17 mouse cellular contexts compared by ENCODE assay signal in genomic region chr4:46395736-46396135, GRCm38 (mm10). TPM values are rescaled to one million over a fixed set of nuclear protein-coding genes. Genes with fewer than 3 reads are reported as not detected.
DNase-seq lines count a peak whose midpoint lies in the region; ATAC-seq and TF ChIP-seq lines count a peak whose summit lies in the region.
"Had no signal": no experiment of that assay in that cellular context is flagged by ENCODE, and none has a peak within 500 bp of the region (broad histone marks: within the 10 kb centered on the region; RNA-seq: fewer than 3 reads in every experiment).

No protein-coding gene starts in this region.

- H3K9me3 ChIP-seq in forebrain, embryonic 14.5 days (replicated peaks; ENCODE audit: control insufficient read depth, low read length), result no peaks in the 10 kb centered on the region
- no peaks in the 10 kb centered on the region for H3K9me3 ChIP-seq in forebrain, embryonic 15.5 days
- H3K9me3 ChIP-seq in liver, embryonic 15.5 days (replicated peaks), result no peaks in the 10 kb centered on the region
- H3K9me3 ChIP-seq in forebrain, embryonic 13.5 days (replicated peaks), result peaks cover 5% of the 10 kb centered on the region; the same call in 1 of the 2 replicates
- H3K9me3 ChIP-seq in intestine, embryonic 16.5 days (ENCODE audit: control insufficient read depth, low read length), result no peaks in the 10 kb centered on the region
- H3K9me3 ChIP-seq: embryonic facial prominence, embryonic 12.5 days; limb, embryonic 12.5 days; midbrain, embryonic 12.5 days had no signal

- H3K4me1 ChIP-seq in forebrain, embryonic 14.5 days (ENCODE audit: control insufficient read depth, insufficient read depth, low read length), result no peaks in the 10 kb centered on the region
- no peaks in the 10 kb centered on the region for H3K4me1 ChIP-seq in forebrain, embryonic 15.5 days
- no peaks in the 10 kb centered on the region for H3K4me1 ChIP-seq in lung, adult 2 months (ENCODE audit: control insufficient read depth, insufficient read depth, low read length)
- peaks cover 92% of the 10 kb centered on the region for H3K4me1 ChIP-seq in liver, embryonic 15.5 days (replicated peaks)
- H3K4me1 ChIP-seq in forebrain, embryonic 13.5 days, result no peaks in the 10 kb centered on the region
- H3K4me1 ChIP-seq in intestine, embryonic 16.5 days (ENCODE audit: control insufficient read depth, insufficient read depth, low read length), result no peaks in the 10 kb centered on the region
- H3K4me1 ChIP-seq: embryonic facial prominence, embryonic 12.5 days; limb, embryonic 12.5 days; midbrain, embryonic 12.5 days had no signal

- no peaks in the 10 kb centered on the region for H3K27me3 ChIP-seq in forebrain, embryonic 14.5 days (replicated peaks; ENCODE audit: control insufficient read depth, insufficient read depth, low read length)
- H3K27me3 ChIP-seq in forebrain, embryonic 15.5 days, result no peaks in the 10 kb centered on the region; the same call in 1 of the 2 replicates
- H3K27me3 ChIP-seq in liver, embryonic 15.5 days, result no peaks in the 10 kb centered on the region
- H3K27me3 ChIP-seq in forebrain, embryonic 13.5 days, result peaks cover 3% of the 10 kb centered on the region; the same call in 1 of the 2 replicates
- H3K27me3 ChIP-seq in intestine, embryonic 16.5 days (replicated peaks; ENCODE audit: control insufficient read depth, insufficient read depth, low read length), result no peaks in the 10 kb centered on the region
- H3K27me3 ChIP-seq: embryonic facial prominence, embryonic 12.5 days; midbrain, embryonic 12.5 days had no signal

- 33% methylated on average over 5 of the region's 5 CpGs for WGBS in forebrain, embryonic 14.5 days
- WGBS in forebrain, embryonic 15.5 days, result 45% methylated on average over 5 of the region's 5 CpGs
- WGBS in lung, adult 2 months, result 30% methylated on average over 5 of the region's 5 CpGs
- WGBS in liver, embryonic 15.5 days (ENCODE audit: insufficient replicate concordance), result 17% methylated on average over 5 of the region's 5 CpGs
- WGBS in forebrain, embryonic 13.5 days, result 34% methylated on average over 5 of the region's 5 CpGs
- 28% methylated on average over 5 of the region's 5 CpGs for WGBS in intestine, embryonic 16.5 days

- peak; percentile 6 for DNase-seq in forebrain, embryonic 14.5 days (ENCODE audit: low spot score)
- peak; percentile 10 for DNase-seq in lung, postnatal 10 days
- DNase-seq in lung, adult 2 months, result no peak
- no peak for DNase-seq in cerebellum, adult 9-11 months
- DNase-seq: cerebellum, adult 9-10 months; gastrocnemius, postnatal 36 days; kidney, postnatal 10 days; layer of hippocampus, adult 9-11 months; right cerebral cortex, postnatal 25 days had no signal

- no peak for ATAC-seq in forebrain, embryonic 14.5 days
- ATAC-seq in forebrain, embryonic 15.5 days (replicated peaks), result no peak
- peak; percentile 81 for ATAC-seq in liver, embryonic 15.5 days (ENCODE audit: insufficient read depth)
- no peak for ATAC-seq in forebrain, embryonic 13.5 days
- no peak; the same call in 1 of the 2 replicates for ATAC-seq in intestine, embryonic 16.5 days

- no peak overlapping the region for H3K4me2 ChIP-seq in forebrain, embryonic 14.5 days (ENCODE audit: low read length)
- H3K4me2 ChIP-seq in forebrain, embryonic 15.5 days (replicated peaks), result no peak overlapping the region
- H3K4me2 ChIP-seq in liver, embryonic 15.5 days, result peak overlapping the region; percentile 85
- no peak overlapping the region for H3K4me2 ChIP-seq in forebrain, embryonic 13.5 days
- no peak overlapping the region for H3K4me2 ChIP-seq in intestine, embryonic 16.5 days (ENCODE audit: low read depth, low read length)
- H3K4me2 ChIP-seq: embryonic facial prominence, embryonic 12.5 days; limb, embryonic 12.5 days; midbrain, embryonic 12.5 days had no signal

- no peak for TF ChIP-seq POLR2A in lung, adult 2 months (IDR thresholded peaks at IDR 0.05; ENCODE audit: borderline replicate concordance, extremely low read depth, low read depth, low read length)

- TF ChIP-seq CTCF in lung, adult 2 months (IDR thresholded peaks at IDR 0.05; ENCODE audit: insufficient read depth, low read length), result no peak

- no peak overlapping the region for H3K9ac ChIP-seq in forebrain, embryonic 14.5 days (ENCODE audit: low read length)
- H3K9ac ChIP-seq in forebrain, embryonic 15.5 days (replicated peaks), result no peak overlapping the region
- H3K9ac ChIP-seq in liver, embryonic 15.5 days, result peak overlapping the region; percentile 75
- H3K9ac ChIP-seq in forebrain, embryonic 13.5 days, result no peak overlapping the region
- H3K9ac ChIP-seq in intestine, embryonic 16.5 days (ENCODE audit: low read depth, low read length), result no peak overlapping the region
- H3K9ac ChIP-seq: embryonic facial prominence, embryonic 12.5 days; limb, embryonic 12.5 days; midbrain, embryonic 12.5 days had no signal

- H3K27ac ChIP-seq in forebrain, embryonic 14.5 days (ENCODE audit: low read depth, low read length), result no peak overlapping the region
- no peak overlapping the region for H3K27ac ChIP-seq in forebrain, embryonic 15.5 days (replicated peaks)
- H3K27ac ChIP-seq in liver, embryonic 15.5 days (replicated peaks), result peak overlapping the region; percentile 99
- H3K27ac ChIP-seq in forebrain, embryonic 13.5 days, result no peak overlapping the region
- no peak overlapping the region for H3K27ac ChIP-seq in intestine, embryonic 16.5 days (ENCODE audit: low read length)
- H3K27ac ChIP-seq: embryonic facial prominence, embryonic 12.5 days; limb, embryonic 12.5 days; midbrain, embryonic 12.5 days had no signal

- no peak overlapping the region for H3K4me3 ChIP-seq in forebrain, embryonic 14.5 days (ENCODE audit: low read depth, low read length)
- H3K4me3 ChIP-seq in forebrain, embryonic 15.5 days, result no peak overlapping the region
- no peak overlapping the region for H3K4me3 ChIP-seq in lung, adult 2 months (replicated peaks; ENCODE audit: extremely low read depth, low read depth, low read length)
- H3K4me3 ChIP-seq in liver, embryonic 15.5 days (replicated peaks), result peak overlapping the region; percentile 63
- no peak overlapping the region for H3K4me3 ChIP-seq in forebrain, embryonic 13.5 days
- H3K4me3 ChIP-seq in intestine, embryonic 16.5 days (ENCODE audit: low read length), result no peak overlapping the region
- H3K4me3 ChIP-seq: embryonic facial prominence, embryonic 12.5 days; limb, embryonic 12.5 days; midbrain, embryonic 12.5 days had no signal

- no peaks in the 10 kb centered on the region for H3K36me3 ChIP-seq in forebrain, embryonic 14.5 days (ENCODE audit: control insufficient read depth, insufficient read depth, low read length)
- H3K36me3 ChIP-seq in forebrain, embryonic 15.5 days, result no peaks in the 10 kb centered on the region
- peaks cover 96% of the 10 kb centered on the region for H3K36me3 ChIP-seq in liver, embryonic 15.5 days (replicated peaks)
- no peaks in the 10 kb centered on the region for H3K36me3 ChIP-seq in forebrain, embryonic 13.5 days (ENCODE audit: poor library complexity, severe bottlenecking)
- H3K36me3 ChIP-seq in intestine, embryonic 16.5 days (ENCODE audit: control insufficient read depth, insufficient read depth, low read length), result no peaks in the 10 kb centered on the region
- H3K36me3 ChIP-seq: embryonic facial prominence, embryonic 12.5 days; limb, embryonic 12.5 days; midbrain, embryonic 12.5 days had no signal

RNA-seq across cellular contexts. Expression of gene Trmo, which starts 6.5 kb away (rescaled TPM):
- polyA plus RNA-seq in forebrain, embryonic 14.5 days (2014; fragmentation: Nextera tagmentation; extraction: Ambion mirVana), result 13.2 and 15.0 TPM in 2 replicates
- polyA plus RNA-seq in forebrain, embryonic 15.5 days (2015; fragmentation: Nextera tagmentation; extraction: Ambion mirVana), result 11.5 and 12.7 TPM in 2 replicates
- polyA plus RNA-seq in lung, adult 2 months (2012; rRNA removed), result 4.3 and 5.5 TPM in 2 replicates
- polyA plus RNA-seq in liver, embryonic 15.5 days (2015; fragmentation: Nextera tagmentation; extraction: Ambion mirVana), result 8.2 and 10.5 TPM in 2 replicates
- 11.1 and 11.4 TPM in 2 replicates for polyA plus RNA-seq in forebrain, embryonic 13.5 days (2015; fragmentation: Nextera tagmentation; extraction: Ambion mirVana)
- 12.5 and 13.0 TPM in 2 replicates for polyA plus RNA-seq in intestine, embryonic 16.5 days (2015; fragmentation: Nextera tagmentation; extraction: Ambion mirVana)

RNA-seq across cellular contexts. Expression of gene Hemgn, which starts 17.6 kb away (rescaled TPM):
- 0.27 TPM in 1 of 2 replicates, not detected in the other for polyA plus RNA-seq in forebrain, embryonic 14.5 days (2014; fragmentation: Nextera tagmentation; extraction: Ambion mirVana)
- 0.24 TPM in 1 of 2 replicates, not detected in the other for polyA plus RNA-seq in forebrain, embryonic 15.5 days (2015; fragmentation: Nextera tagmentation; extraction: Ambion mirVana)
- polyA plus RNA-seq in lung, adult 2 months (2012; rRNA removed), result not detected in 2 replicates
- 386 and 388 TPM in 2 replicates for polyA plus RNA-seq in liver, embryonic 15.5 days (2015; fragmentation: Nextera tagmentation; extraction: Ambion mirVana)
- 0.09 and 0.77 TPM in 2 replicates for polyA plus RNA-seq in forebrain, embryonic 13.5 days (2015; fragmentation: Nextera tagmentation; extraction: Ambion mirVana)
- polyA plus RNA-seq in intestine, embryonic 16.5 days (2015; fragmentation: Nextera tagmentation; extraction: Ambion mirVana), result 2.6 and 8.1 TPM in 2 replicates

RNA-seq across cellular contexts. Expression of gene Foxe1, which starts 52.3 kb away (rescaled TPM):
- not detected in 2 replicates for polyA plus RNA-seq in forebrain, embryonic 14.5 days (2014; fragmentation: Nextera tagmentation; extraction: Ambion mirVana)
- polyA plus RNA-seq in forebrain, embryonic 15.5 days (2015; fragmentation: Nextera tagmentation; extraction: Ambion mirVana), result not detected in 2 replicates
- 1.6 TPM in 1 of 2 replicates, not detected in the other for polyA plus RNA-seq in lung, adult 2 months (2012; rRNA removed)
- polyA plus RNA-seq in liver, embryonic 15.5 days (2015; fragmentation: Nextera tagmentation; extraction: Ambion mirVana), result not detected in 2 replicates
- polyA plus RNA-seq in forebrain, embryonic 13.5 days (2015; fragmentation: Nextera tagmentation; extraction: Ambion mirVana), result not detected in 2 replicates
- not detected in 2 replicates for polyA plus RNA-seq in intestine, embryonic 16.5 days (2015; fragmentation: Nextera tagmentation; extraction: Ambion mirVana)
- polyA plus RNA-seq: limb, embryonic 12.5 days; midbrain, embryonic 12.5 days; urinary bladder, adult 2 months had no signal

RNA-seq across cellular contexts. Expression of gene Anp32b, which starts 55.0 kb away (rescaled TPM):
- polyA plus RNA-seq in forebrain, embryonic 14.5 days (2014; fragmentation: Nextera tagmentation; extraction: Ambion mirVana), result 83.5 and 92.4 TPM in 2 replicates
- polyA plus RNA-seq in forebrain, embryonic 15.5 days (2015; fragmentation: Nextera tagmentation; extraction: Ambion mirVana), result 109 and 115 TPM in 2 replicates
- polyA plus RNA-seq in lung, adult 2 months (2012; rRNA removed), result 14.4 and 19.2 TPM in 2 replicates
- polyA plus RNA-seq in liver, embryonic 15.5 days (2015; fragmentation: Nextera tagmentation; extraction: Ambion mirVana), result 387 TPM in 2 replicates
- 210 and 214 TPM in 2 replicates for polyA plus RNA-seq in forebrain, embryonic 13.5 days (2015; fragmentation: Nextera tagmentation; extraction: Ambion mirVana)
- polyA plus RNA-seq in intestine, embryonic 16.5 days (2015; fragmentation: Nextera tagmentation; extraction: Ambion mirVana), result 185 and 206 TPM in 2 replicates

Comparison
In these comparisons a context has a peak if more than half of its experiments do, and no peak if none do; other contexts are left out.
1. DNase-seq: peak in forebrain, embryonic 14.5 days (single experiment) and lung, postnatal 10 days (single experiment); none in lung, adult 2 months (single experiment) and cerebellum, adult 9-11 months (single experiment).
2. RNA of gene Hemgn, which starts 17.6 kb away (polyA plus RNA-seq): 386 to 388 TPM in liver, embryonic 15.5 days; 2.6 to 8.1 TPM in intestine, embryonic 16.5 days, 0.09 to 0.77 TPM in forebrain, embryonic 13.5 days, 0.27 TPM in forebrain, embryonic 14.5 days, not detected in lung, adult 2 months and 0.24 TPM in forebrain, embryonic 15.5 days; every median in the first group is over 10 times any median in the second.